Mouse (Mus musculus): ENCODE data around the gene Ric8b.

Gene Ric8b

GRCm38 (mm10) chr10:85013464-85013863, 96.0 kb downstream of the Ric8b start:
- DNase-seq: peak; percentile 14

- no peak for DNase-seq
Measured at GRCm38 (mm10) chr10:85013924-85014428, 96.6 kb downstream of the Ric8b start.

GRCm38 (mm10) chr10:85014456-85014976, 97.1 kb downstream of the Ric8b start:
- no peak for DNase-seq

DNA sequence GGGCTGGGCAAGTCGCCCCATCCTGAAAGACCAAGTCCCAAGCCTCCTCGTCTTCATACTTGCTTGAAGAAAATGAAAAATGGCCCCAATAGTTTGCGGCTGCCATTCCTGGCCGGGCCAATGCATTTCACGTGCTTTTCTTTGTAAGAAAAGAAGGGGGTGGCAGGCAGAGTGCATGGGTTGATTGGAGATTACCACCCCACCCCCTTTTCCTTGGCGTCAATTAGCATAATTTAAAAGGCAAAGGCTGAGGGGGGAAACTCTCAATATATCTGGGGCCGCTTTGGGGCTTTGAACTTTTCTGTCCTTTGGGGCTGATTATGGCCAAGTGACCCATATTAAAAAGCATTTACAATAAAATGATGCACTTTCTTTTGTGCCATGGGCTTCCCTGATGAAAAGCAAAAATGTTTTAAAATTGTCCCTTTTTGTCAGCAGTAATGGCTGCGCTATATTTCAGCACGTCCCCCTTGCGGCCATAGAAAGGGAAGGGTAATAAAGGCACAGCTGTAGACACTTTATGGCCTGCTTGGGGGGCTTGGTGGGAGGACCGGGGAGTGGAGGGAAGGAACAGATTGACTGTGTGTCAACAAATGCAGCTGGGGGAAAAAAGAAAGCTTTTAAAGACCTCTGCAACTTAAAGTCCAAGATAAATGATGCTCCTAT, 105.4 kb downstream of the Ric8b start:
- no peak for DNase-seq

GRCm38 (mm10) chr10:85023313-85023666, 105.9 kb downstream of the Ric8b start:
- no peak for DNase-seq

GRCm38 (mm10) chr10:85025799-85026424, 108.5 kb downstream of the Ric8b start:
- DNase-seq: no peak

DNA sequence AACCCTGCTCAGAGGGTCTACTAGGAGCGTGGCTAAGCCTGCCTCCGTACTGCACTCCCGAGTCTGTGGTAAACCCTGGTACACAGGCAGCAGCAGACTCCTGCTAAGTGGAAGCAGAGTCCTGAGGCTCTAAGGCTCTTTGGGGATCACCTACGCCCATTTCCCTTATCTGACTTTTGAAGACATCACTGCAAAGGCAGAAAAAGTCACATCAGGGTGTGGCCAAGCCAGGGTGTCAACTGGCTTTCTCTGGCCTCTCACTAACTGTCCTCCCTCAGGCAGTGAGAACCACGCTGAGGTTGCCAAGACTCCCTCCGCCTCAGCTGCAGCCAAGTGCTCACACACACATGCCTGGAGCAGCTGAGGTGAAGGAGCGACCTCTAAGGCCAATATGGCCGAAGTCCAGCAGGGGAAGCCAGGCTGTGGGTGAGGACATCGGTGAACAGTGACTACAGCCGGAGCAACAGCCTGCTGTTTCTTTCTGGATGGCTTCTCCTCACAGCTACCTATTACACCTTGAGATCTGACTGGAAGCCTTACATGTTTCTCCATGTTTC, 110.3 kb downstream of the Ric8b start:
- no peak for DNase-seq

GRCm38 (mm10) chr10:85035131-85035725, 117.8 kb downstream of the Ric8b start:
- DNase-seq: no peak

DNA sequence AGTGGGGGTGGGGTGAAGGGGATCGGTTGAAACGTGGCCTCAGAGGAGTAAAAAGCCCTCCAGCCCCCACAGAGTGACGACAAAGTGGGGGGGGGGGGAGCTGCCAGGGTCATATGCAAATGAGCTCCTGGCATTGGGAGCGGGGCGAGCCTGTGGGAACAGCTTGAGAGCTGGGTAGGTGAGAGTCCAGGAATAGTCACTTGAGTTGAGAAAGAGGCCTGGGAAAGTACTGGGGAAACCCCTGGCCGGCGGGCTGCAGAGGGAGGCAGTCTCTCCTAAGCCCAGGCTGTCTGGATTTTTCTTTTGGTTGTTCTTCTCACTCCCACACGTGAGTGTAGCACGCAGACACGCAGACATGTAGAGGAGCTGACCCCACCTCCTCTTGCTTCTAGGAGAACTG, 120.7 kb downstream of the Ric8b start:
- no peak for DNase-seq

- DNase-seq: no peak
Measured at GRCm38 (mm10) chr10:85038852-85039251, 121.4 kb downstream of the Ric8b start.

GRCm38 (mm10) chr10:85044191-85044711, 126.8 kb downstream of the Ric8b start:
- no peak for DNase-seq

GRCm38 (mm10) chr10:85044732-85045720, 127.6 kb downstream of the Ric8b start:
- DNase-seq: no peak

DNA sequence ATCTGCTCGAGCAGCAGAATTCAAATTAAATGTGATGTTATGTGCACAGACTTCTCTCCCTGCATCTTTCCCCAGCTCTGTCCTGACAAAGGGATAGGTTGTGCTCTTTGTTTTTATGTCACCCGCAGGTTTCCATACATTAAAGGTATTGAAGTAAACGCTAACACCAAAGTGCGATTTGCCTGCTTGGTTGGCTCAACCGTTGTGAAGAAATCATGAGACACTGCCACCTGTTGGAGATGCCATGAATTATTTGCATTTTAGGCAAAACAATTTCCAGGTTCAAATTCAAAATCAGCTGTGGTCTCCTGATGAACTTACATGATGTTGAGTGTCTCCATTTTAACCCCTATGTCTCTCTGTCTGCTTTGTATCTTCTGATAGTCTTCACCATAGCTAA, 129.2 kb downstream of the Ric8b start:
- no peak for DNase-seq

DNA sequence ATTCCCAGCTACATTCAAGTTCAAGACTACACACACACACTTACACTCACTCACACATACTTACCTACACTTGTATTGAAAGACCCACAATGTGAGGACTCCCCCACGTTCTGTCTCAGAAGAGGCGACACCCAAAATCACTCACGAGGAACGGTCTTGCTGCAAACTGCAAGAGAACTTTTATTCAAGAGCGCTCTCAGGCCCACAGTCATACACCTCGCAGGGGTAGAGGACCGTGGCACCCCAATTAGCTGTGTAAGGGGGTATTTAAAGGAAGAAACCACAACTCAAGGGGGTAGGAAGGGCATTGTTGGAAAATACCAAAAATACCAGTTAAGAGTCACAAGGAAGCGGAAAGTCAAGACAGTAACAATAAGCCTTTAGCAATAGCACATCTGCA, 130.6 kb downstream of the Ric8b start:
- no peak for DNase-seq

- DNase-seq: no peak
Measured at GRCm38 (mm10) chr10:85050668-85051208, 133.3 kb downstream of the Ric8b start.

DNA sequence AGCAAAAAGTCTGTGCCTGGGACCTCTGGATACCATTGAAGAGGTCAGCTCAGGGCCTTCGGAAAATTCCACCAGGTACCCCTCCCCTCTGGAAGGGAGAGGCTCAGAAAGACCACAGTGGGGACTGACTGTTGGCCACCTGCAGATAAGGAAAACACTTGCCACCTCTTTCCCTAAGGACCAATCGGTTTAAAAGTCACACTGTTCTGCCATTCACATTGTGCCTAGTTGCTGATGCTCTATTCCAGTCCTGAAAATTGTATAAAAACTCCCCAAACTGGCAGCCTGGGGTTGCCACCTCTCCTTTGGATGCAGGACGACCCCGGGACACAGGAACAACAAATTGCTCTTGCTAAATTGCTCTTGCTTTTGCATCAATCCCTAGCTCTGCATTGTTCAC, 135.0 kb downstream of the Ric8b start:
- DNase-seq: no peak

DNA sequence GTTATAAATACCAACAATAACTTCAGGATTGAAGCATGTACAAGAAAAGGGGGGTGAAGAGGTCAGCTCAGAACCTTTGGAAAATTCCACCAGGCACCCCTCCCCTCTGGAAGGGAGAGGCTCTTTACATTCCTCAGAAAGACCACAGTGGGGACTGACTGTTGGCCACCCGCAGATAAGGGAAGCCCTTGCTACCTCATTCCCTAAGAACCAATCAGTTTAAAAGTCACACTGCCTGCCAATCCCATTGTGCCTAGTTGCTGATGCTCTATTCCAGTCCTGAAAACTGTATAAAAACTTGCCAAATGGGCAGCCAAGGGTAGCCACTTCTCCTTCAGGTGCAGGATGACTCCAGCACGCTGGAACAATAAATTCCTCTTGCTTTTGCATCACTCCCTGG, 137.5 kb downstream of the Ric8b start:
- DNase-seq: no peak
